8 mouse cellular contexts compared by ENCODE assay signal in the genomic region with DNA sequence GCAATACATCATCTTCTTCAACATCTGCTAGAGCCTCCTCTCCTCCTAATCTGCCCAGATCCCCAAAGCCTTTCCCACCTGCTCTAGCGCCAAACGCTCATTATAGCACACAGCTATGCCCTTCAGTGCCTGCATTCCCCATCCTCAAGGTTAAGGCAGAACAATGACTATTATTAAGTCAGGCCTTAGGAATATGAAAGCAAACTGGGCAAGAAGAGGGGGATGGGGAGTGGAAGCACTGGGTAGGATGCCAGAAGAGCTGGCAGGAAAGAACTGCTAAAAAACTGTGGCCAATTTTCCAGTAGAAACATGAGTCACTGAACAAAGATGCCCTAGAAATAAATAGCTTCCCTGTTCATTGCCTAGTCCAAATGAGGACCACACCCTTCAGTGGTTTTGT.
DNase-seq lines count a peak whose midpoint lies in the region.

No protein-coding gene starts in this region.

- peak; percentile 26 to 65 for DNase-seq in cerebellum, postnatal 25 days
- no peak for DNase-seq in cerebellum, postnatal 4 days (ENCODE audit: low spot score in 2 of 2)
- DNase-seq in left cerebral cortex, adult 18-20 months (ENCODE audit: low spot score in 2 of 2): peak; percentile 33 to 39
- no peak for DNase-seq in left cerebral cortex, adult 11 months (ENCODE audit: low spot score)
- peak; percentile 10 for DNase-seq in gastrocnemius, postnatal 10 days
- DNase-seq in lung, postnatal 10 days: peak; percentile 43
- DNase-seq in urinary bladder, adult 2 months (ENCODE audit: low spot score): no peak
- no peak for DNase-seq in retina, embryonic 14.5 days (ENCODE audit: low spot score)

Comparison
In these comparisons a context has a peak if more than half of its experiments do, and no peak if none do; other contexts are left out.
1. DNase-seq: peak in cerebellum, postnatal 25 days (2 of 2), left cerebral cortex, adult 18-20 months (2 of 2), gastrocnemius, postnatal 10 days (single experiment) and lung, postnatal 10 days (single experiment); none in cerebellum, postnatal 4 days (0 of 2), left cerebral cortex, adult 11 months (single experiment), urinary bladder, adult 2 months (single experiment) and retina, embryonic 14.5 days (single experiment).